Mouse (Mus musculus): ENCODE data around the gene Nfatc4. TPM values are rescaled to one million over a fixed set of nuclear protein-coding genes. Genes with fewer than 3 reads are reported as not detected.

Gene Nfatc4
- polyA plus RNA-seq, 1 experiment from 2014 or later, result 35.5 TPM

DNA sequence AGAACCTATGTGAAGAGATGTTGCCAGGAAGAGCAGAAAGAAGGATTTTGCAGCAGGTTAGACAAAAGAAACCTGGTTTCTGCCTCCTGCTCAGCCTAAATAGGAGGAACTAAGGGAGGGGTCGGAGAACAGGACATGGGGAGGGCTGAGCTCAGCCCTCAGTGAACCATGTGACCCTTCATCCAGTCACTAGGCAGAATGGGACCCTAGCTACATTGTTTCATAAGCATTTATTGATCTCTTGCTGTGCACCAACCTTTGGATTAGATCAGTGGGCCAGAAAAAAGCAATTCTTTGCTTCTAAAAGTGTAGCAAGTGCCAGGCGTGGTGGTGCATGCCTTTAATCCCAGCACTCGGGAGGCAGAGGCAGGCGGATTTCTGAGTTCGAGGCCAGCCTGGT, 15.4 kb downstream of the Nfatc4 start:
- no peaks in the 10 kb centered on the region for H3K4me1 ChIP-seq
- H3K9me3 ChIP-seq, result no peaks in the 10 kb centered on the region
- H3K4me3 ChIP-seq (replicated peaks), result no peak overlapping the region
- no peaks in the 10 kb centered on the region for H3K27me3 ChIP-seq (replicated peaks)
- WGBS, result 88% methylated on average over 5 of the region's 5 CpGs
- H3K36me3 ChIP-seq, result 0 out of 2 replicates have a peak, but pooled peaks cover 4% of the 10 kb centered on the region
- no peak overlapping the region for H3K27ac ChIP-seq
- no peak for ATAC-seq (ENCODE audit: insufficient read depth, low FRiP score, low read depth)
- H3K9ac ChIP-seq, result no peak overlapping the region
- H3K4me2 ChIP-seq, result no peak overlapping the region

DNA sequence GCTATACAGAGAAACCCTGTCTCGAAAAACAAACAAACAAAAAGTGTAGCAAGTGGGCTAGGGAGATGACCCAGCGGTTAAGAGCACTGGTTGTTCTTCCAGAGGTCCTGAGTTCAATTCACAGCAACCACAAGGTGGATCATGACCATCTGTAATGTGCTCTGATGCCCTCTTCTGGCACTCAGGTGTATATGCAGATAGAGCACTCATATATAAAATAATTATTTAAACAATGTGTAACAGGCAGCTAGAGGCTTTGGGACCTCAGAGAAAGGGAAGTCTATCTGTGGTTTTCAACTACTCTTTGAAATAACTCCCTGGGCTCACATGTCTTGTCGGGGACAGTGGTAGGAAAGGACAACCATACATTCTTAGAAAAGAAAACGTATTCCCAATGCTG, 15.8 kb downstream of the Nfatc4 start:
- Histone ChIP-seq H3K9me3 (no peaks in the 10 kb centered on the region), H3K4me1 (no peaks in the 10 kb centered on the region), H3K9ac (no peak overlapping the region), H3K27ac (no peak overlapping the region), H3K4me3 (replicated peaks) (no peak overlapping the region), H3K4me2 (no peak overlapping the region), H3K36me3 (no peaks in the 10 kb centered on the region), H3K27me3 (replicated peaks) (no peaks in the 10 kb centered on the region)
- ATAC-seq (ENCODE audit: insufficient read depth, low FRiP score, low read depth), result no peak
- 82% methylated on average over 4 of the region's 4 CpGs for WGBS

GRCm38 (mm10) chr14:55840853-55841366, 18.0 kb downstream of the Nfatc4 start:
- no peaks in the 10 kb centered on the region for H3K4me1 ChIP-seq
- H3K9me3 ChIP-seq, result no peaks in the 10 kb centered on the region
- no peak overlapping the region for H3K9ac ChIP-seq
- no peaks in the 10 kb centered on the region for H3K36me3 ChIP-seq
- H3K4me2 ChIP-seq, result no peak overlapping the region
- whole genome bisulfite sequencing, result 55% methylated on average over 4 of the region's 4 CpGs
- H3K4me3 ChIP-seq (replicated peaks), result no peak overlapping the region
- H3K27ac ChIP-seq, result no peak overlapping the region
- no peak for ATAC-seq (ENCODE audit: insufficient read depth, low FRiP score, low read depth)
- no peaks in the 10 kb centered on the region for H3K27me3 ChIP-seq (replicated peaks)

- ATAC-seq (ENCODE audit: insufficient read depth, low FRiP score, low read depth), result no peak
- H3K9me3 ChIP-seq, result no peaks in the 10 kb centered on the region
- no peak overlapping the region for H3K4me3 ChIP-seq (replicated peaks)
- 79% methylated on average over 4 of the region's 4 CpGs for WGBS
- no peaks in the 10 kb centered on the region for H3K27me3 ChIP-seq (replicated peaks)
- H3K4me1 ChIP-seq, result no peaks in the 10 kb centered on the region
- H3K9ac ChIP-seq, result no peak overlapping the region
- H3K4me2 ChIP-seq, result no peak overlapping the region
- H3K27ac ChIP-seq, result no peak overlapping the region
- no peaks in the 10 kb centered on the region for H3K36me3 ChIP-seq
These were observed 19.9 kb downstream of the Nfatc4 start for GRCm38 (mm10) chr14:55842794-55843193.

- no peaks in the 10 kb centered on the region for H3K4me1 ChIP-seq
- no peak for ATAC-seq (ENCODE audit: insufficient read depth, low FRiP score, low read depth)
- H3K27me3 ChIP-seq (replicated peaks), result no peaks in the 10 kb centered on the region
- H3K9me3 ChIP-seq, result no peaks in the 10 kb centered on the region
- H3K27ac ChIP-seq, result 0 out of 2 replicates have a peak overlapping the region, but pooled peaks have one; percentile 23
- H3K4me2 ChIP-seq, result no peak overlapping the region
- H3K4me3 ChIP-seq (replicated peaks), result no peak overlapping the region
- no peak overlapping the region for H3K9ac ChIP-seq
- H3K36me3 ChIP-seq, result no peaks in the 10 kb centered on the region
- WGBS, result 57% methylated on average over 9 of the region's 9 CpGs
These were observed 22.8 kb downstream of the Nfatc4 start for GRCm38 (mm10) chr14:55845506-55846294.

DNA sequence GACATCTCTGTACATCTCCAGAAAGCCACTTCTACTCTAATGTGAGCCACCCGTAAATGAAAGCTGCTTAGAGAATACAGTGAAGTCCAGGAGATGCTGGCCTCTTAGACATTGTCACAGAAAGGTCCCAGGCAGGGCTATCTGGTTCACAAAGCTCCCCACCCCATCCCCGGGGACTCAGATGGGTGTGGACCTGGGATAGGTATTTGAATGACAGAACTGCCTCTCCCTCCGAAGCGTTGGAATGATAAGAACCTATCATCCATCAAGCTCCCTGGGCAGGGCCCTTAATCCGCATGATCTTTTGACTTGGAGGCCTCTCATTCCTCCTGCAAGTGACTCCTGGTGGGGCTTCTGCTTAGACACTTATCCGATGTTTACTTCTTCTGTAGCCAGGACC, 27.9 kb downstream of the Nfatc4 start:
- Histone ChIP-seq H3K4me3 (replicated peaks) (no peak overlapping the region), H3K9me3 (no peaks in the 10 kb centered on the region), H3K9ac (no peak overlapping the region), H3K27ac (no peak overlapping the region), H3K4me1 (peaks cover 14% of the 10 kb centered on the region), H3K4me2 (no peak overlapping the region), H3K27me3 (replicated peaks) (no peaks in the 10 kb centered on the region), H3K36me3 (no peaks in the 10 kb centered on the region)
- WGBS, result 36% methylated on average over 6 of the region's 6 CpGs
- no peak for ATAC-seq (ENCODE audit: insufficient read depth, low FRiP score, low read depth)

GRCm38 (mm10) chr14:55852646-55853551, 30.0 kb downstream of the Nfatc4 start:
- Histone ChIP-seq H3K4me2 (peak overlapping the region; percentile 69), H3K4me3 (replicated peaks) (peak overlapping the region; percentile 62), H3K9ac (no peak overlapping the region), H3K9me3 (no peaks in the 10 kb centered on the region), H3K27ac (peak overlapping the region; percentile 97), H3K4me1 (peaks cover 25% of the 10 kb centered on the region), H3K27me3 (replicated peaks) (no peaks in the 10 kb centered on the region), H3K36me3 (no peaks in the 10 kb centered on the region)
- WGBS, result 7% methylated on average over 11 of the region's 11 CpGs
- peak; percentile 64 for ATAC-seq (ENCODE audit: insufficient read depth, low FRiP score, low read depth)

DNA sequence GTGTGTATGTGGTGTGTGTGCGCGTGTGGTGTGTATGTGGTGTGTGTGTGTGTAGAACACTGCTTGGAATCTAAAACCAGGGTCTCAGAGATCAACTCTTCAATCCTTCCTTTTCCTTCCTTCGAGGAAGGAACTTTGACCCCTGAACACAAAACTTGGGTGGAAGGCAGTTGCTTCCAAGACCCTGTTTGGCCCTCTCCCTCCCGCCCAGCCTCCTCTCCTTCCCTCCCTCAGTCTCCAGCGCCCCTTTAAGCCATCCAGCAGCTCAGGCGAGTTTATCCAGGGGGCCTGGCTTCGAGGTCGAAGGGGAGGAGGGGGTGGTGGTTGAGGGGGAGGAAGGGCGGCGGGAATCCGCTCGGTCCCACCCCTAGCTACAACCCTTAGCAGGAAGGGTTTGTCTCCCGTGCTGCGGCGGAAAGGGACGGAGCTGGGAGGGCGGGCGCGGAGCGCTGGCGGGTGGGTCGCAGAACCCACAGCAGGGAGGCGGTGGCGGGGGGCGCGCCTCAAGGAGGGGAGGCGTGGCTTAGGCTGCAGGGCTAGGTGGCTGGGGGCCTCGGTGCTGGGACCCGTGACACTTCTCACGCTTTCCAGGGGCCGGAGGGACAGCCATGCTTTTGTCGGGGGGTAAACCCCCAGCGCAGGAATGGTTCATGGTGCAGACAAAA, 30.8 kb downstream of the Nfatc4 start, which contains the start of gene Nynrin:
Gene Nynrin (plus strand): TSS at position 390 of the 665 bp plus-strand sequence.
- no peaks in the 10 kb centered on the region for H3K9me3 ChIP-seq
- peak; percentile 87 for ATAC-seq (ENCODE audit: insufficient read depth, low FRiP score, low read depth)
- peak within 1 kb of the TSS; percentile 97 for H3K27ac ChIP-seq
- peaks cover 25% of the 10 kb centered on the region for H3K4me1 ChIP-seq
- 1% methylated on average over 31 of the region's 33 CpGs for WGBS
- H3K9ac ChIP-seq, result peak within 1 kb of the TSS; percentile 57
- H3K4me2 ChIP-seq, result peak within 1 kb of the TSS; percentile 69
- no peaks in the 10 kb centered on the region for H3K36me3 ChIP-seq
- no peaks in the 10 kb centered on the region for H3K27me3 ChIP-seq (replicated peaks)
- H3K4me3 ChIP-seq (replicated peaks), result peak within 1 kb of the TSS; percentile 62

DNA sequence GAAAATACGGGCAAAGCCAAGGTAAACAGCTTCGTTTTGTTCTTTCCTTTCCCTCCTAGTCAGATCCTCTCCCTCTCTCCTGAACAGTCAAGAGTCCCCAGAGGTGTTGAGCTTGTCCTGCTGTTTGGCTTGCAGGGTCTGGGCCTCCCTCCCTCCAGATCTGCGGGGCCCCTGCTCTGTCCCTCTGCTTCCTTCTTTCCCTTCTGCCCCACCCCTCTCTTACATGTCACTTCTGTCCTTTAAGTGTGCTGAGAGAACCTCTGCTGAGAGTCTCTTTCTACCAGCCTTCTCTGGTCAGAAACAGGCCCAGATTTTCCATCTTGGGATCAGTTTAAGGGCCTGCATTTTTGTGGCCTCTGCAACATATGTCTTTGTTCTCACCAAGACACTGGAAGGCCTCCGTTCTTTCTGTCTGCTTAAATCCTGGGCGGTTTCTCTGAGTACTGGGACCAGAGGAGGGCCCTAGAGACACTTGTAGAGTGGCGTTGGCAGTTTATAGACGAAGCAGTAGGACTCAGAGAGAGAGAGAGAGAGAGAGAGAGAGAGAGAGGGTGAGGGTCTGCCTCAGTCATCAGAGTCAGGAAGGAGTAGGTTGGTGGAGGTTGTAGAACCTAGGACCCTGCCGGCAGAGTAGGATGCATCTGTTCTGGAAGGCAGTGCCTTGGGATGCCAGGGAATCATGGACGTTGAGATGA, 31.6 kb downstream of the Nfatc4 start:
- Histone ChIP-seq H3K4me2 (peak overlapping the region; percentile 69), H3K4me3 (replicated peaks) (peak overlapping the region; percentile 62), H3K27me3 (replicated peaks) (no peaks in the 10 kb centered on the region), H3K9me3 (no peaks in the 10 kb centered on the region), H3K9ac (peak overlapping the region; percentile 57), H3K27ac (peak overlapping the region; percentile 97), H3K36me3 (no peaks in the 10 kb centered on the region), H3K4me1 (peaks cover 28% of the 10 kb centered on the region)
- no peak for ATAC-seq (ENCODE audit: insufficient read depth, low FRiP score, low read depth)
- WGBS, result under 1% methylated on average over 9 of the region's 9 CpGs

- H3K4me3 ChIP-seq (replicated peaks), result peak overlapping the region; percentile 62
- H3K27me3 ChIP-seq (replicated peaks), result no peaks in the 10 kb centered on the region
- H3K9me3 ChIP-seq, result no peaks in the 10 kb centered on the region
- peak overlapping the region; percentile 97 for H3K27ac ChIP-seq
- ATAC-seq (ENCODE audit: insufficient read depth, low FRiP score, low read depth), result peak; percentile 11; the same call in 1 of the 2 replicates
- no peaks in the 10 kb centered on the region for H3K36me3 ChIP-seq
- peak overlapping the region; percentile 69 for H3K4me2 ChIP-seq
- H3K9ac ChIP-seq, result peak overlapping the region; percentile 57
- peaks cover 28% of the 10 kb centered on the region for H3K4me1 ChIP-seq
- 1% methylated on average over 4 of the region's 4 CpGs for WGBS
These were observed 32.2 kb downstream of the Nfatc4 start for GRCm38 (mm10) chr14:55855101-55855561.

GRCm38 (mm10) chr14:55857588-55857987, 34.6 kb downstream of the Nfatc4 start:
- H3K27me3 ChIP-seq (replicated peaks), result no peaks in the 10 kb centered on the region
- H3K4me1 ChIP-seq, result peaks cover 33% of the 10 kb centered on the region
- no peak for ATAC-seq (ENCODE audit: insufficient read depth, low FRiP score, low read depth)
- no peak overlapping the region for H3K27ac ChIP-seq
- H3K9ac ChIP-seq, result no peak overlapping the region
- no peaks in the 10 kb centered on the region for H3K9me3 ChIP-seq
- peak overlapping the region; percentile 23 for H3K4me2 ChIP-seq
- 0 out of 2 replicates have a peak overlapping the region, but pooled peaks have one; percentile 4 for H3K4me3 ChIP-seq (replicated peaks)
- 42% methylated on average over 4 of the region's 4 CpGs for WGBS
- H3K36me3 ChIP-seq, result no peaks in the 10 kb centered on the region
